Mouse (Mus musculus) spleen, postnatal 4 days (tissue): ENCODE data around the gene Zfp992.
"Not testable (repeated sequence)": the region's sequence is repeated elsewhere in the genome, so short reads cannot be mapped to it uniquely, and the experiment has no call there.

ENCODE experiments used
- DNase-seq, 2 experiments: peaks; one replicate each; pipeline ENCODE4 v3.0.0; 2022; ENCODE audit warnings: low spot score in 2 of 2

Zfp992 gene

DNA sequence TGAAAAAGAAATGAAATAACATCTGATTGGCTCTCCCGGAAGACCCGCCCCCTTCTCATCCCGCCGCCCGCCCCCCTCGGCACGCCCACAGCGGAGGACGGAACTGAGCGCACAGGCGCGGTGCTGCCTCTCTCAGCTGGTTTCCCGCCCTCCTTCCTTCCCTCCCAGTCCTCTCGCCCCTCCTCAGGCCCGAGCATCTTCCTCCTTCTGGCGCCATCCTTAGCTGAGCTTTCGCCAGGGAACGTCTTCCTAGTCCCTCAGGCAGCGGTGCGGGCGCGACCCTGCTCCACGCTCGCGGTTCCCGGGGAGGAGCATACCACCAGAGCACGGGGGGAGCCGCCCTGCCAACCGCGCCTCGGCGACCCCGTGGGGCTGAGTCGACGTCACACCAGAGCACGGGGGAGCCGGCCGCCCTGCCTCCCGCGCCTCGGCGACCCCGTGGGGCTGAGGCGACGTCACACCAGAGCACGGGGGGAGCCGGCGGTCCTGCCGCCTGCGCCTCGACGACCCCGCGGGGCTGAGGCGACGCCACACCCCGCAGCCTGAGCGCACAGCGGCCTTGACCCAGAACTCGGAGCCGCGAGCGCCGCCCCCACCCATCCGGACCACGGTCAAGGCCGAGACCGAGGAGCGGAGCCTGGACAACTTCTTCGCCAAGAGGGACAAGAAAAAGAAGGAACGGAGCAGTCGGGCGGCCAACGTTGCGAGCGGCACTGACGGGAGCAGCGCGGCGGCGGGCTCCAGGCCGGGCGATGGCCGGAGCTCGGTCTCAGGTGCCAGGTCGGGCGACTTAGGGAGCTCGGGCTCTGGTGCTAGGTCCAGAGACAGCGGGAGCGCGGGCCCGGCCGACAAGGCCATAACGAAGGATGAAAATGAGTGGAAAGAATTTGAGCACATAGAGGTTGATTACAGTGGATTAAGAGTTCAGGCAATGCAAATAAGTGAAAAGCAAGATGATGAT lies 26.2 kb downstream of the Zfp992 start:
- not testable (repeated sequence) for DNase-seq

DNA sequence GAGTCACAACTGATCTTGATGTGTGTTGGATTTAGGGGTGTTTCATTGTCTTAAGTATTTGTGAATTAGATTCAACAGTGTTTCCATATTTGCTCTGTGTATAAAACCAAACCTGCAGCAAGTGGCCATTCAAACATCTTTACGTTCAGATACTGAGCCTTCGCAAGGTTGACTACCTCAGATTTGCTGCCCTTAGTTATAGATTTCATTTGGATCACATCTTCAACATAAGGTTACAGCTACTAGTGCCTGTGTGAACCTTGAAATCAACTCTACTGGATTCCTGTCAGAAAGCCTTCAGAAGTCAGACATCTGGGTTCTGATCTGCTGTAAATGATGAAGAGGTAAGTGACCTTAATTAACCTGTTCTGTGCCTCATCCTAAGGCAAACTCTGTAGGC lies 27.4 kb downstream of the Zfp992 start:
- not testable (repeated sequence) for DNase-seq

DNA sequence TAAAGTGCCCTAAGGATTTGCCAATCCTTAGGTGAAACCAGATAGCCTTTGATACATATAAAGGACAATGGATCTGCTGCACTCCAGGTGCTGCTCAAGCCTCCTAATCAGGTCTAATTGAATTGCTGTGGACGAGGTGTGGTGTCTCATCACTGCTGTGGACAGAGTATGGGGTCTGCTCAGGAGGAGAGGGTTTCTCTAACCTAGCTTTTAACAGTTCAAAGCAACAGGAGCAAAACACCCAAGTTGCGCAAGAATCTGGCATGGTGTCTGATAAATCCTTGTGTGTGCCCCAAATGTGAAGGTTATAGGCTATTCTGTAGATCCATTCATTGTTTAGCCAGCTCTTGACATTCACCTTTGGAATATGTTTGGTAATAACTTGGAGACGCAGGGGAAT lies 28.1 kb downstream of the Zfp992 start:
- not testable (repeated sequence) for DNase-seq

DNA sequence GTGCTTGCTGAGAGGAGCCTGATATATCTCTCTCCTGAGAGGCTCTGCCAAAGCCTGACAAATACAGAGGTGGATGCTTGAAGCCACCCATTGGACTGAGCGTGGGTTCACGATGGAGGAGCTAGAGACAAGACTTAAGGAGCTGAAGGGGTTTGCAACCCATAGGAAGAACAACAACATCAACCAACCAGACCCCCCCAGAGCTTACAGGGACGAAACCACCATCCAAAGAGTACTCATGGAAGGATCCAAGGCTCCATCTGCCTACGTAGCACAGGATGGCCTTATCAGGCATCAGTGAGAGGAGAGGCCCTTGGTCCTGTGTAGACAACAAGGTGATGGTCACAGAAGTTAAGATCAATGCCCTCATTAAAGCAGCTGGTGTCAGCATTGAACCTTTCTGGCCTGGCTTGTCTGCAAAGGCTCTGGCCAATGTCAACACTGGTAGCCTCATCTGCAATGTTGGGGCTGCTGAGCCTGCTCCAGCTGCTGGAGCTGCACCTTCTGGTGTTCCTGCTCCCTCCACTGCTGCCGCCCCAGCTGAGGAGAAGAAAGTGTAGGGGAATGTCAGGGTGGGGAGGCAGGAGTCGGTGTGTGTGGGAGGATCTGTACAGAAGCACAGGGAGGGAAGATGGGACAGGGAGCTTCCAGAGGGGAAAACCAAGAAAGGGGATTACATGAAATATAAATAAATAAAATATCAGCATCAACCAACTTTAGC lies 31.7 kb downstream of the Zfp992 start:
- peak in 1 of 2 experiments; percentile 74 for DNase-seq

DNA sequence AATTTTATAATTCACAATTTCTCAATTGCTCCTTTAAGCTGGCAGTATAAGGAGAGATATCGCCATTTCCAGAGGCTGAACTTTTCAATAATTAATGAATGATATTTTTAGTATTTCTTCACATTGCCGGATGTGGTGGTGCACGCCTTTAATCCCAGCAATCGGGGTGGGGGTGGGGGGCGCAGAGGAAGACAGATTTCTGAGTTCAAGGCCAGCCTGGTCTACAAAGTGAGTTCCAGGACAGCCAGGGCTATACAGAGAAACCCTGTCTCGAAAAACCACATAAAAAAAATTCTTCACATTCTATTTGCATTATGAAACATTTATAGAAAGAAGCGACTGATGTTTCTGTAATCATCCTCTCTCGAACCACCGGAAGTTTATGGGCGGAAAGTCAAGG lies 33.7 kb downstream of the Zfp992 start:
- not testable (repeated sequence) for DNase-seq

DNA sequence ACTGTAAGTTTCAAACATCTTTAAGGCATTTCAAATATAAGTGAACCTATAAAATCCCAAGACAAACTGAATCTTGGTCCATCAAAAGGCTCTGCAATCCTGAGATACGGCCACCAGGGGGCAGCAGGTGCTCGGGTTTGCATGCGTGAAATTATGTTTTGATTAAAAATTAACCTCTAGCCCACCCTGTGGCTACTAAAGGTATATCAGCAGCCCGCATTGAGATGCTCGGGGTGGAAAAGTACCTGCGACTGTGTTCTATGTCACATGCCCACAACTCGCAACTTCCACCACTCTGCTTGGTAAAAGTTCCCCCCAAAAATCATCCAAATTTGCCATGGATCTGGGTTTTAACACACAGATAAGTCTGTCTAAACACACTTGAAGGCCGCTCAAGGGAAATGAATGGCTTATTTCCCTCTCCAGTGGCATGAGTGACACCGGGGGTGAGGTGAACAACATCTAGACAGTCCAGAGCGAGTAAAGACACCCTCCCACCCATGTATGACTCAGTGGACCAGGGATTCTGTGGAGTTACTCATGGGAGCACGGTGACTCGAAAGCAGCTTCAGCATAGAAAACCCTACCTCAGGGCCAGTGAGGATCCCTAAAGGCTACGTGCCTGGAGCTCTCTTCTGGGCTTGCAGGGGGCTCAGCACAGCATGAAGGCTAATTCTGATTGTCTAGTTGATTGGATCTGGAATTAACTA lies 34.9 kb downstream of the Zfp992 start:
- peak in 1 of 2 experiments; percentile 73 for DNase-seq

DNA sequence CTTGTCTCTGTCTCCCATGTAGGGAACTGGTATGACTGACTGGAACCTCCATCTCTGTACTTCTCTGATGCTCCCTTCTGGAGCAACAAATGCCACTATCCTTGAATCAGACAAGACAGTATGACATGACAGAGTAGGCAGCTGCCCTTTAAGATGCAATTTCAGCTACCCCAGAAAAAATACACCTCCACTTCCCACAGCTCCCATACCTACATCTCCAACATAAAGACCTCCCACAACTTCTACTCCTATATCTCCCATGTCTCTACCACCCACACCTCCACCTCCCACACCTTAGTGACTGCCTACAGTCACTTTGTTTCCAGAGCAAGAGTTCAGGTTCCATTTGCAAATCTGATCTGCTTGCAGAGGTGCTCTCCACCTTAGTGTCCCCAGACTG lies 35.9 kb downstream of the Zfp992 start:
- DNase-seq = not testable (repeated sequence)

DNA sequence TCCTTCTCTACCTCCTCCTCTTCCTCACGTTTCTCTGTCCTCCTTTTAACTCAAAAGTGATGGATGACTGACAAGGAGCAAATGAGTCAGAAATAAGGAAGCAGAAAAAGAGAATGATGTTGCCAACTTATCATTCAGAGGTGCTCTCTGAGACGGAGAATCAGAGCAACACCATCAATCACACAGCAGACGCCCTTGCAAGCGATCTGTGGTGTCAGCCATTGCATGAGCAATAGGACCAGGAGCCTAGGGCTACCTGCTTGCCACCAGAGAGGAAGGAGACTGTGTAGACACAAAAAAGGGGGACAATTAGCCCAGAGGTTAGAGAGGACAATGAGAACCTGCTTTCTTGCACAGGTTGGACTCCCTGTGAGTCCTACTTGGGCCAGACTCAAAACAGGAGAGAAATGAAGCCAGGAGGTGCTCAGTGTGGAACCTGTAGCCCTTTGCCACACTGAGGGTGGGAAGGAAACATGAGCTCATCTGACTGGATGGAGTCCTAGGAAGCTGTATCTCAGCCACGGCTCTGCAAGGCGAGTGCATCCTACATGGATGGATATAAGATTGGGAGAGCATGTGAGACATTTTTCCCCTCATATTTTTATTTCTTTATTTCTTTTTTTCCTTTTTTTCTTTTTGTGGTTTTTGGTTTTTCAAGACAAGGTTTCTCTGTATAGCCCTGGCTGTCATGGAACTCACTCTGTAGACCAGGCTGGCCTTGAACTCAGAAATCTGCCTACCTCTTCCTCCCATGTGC lies 36.5 kb downstream of the Zfp992 start:
- peak in 1 of 2 experiments; percentile 64 for DNase-seq

DNA sequence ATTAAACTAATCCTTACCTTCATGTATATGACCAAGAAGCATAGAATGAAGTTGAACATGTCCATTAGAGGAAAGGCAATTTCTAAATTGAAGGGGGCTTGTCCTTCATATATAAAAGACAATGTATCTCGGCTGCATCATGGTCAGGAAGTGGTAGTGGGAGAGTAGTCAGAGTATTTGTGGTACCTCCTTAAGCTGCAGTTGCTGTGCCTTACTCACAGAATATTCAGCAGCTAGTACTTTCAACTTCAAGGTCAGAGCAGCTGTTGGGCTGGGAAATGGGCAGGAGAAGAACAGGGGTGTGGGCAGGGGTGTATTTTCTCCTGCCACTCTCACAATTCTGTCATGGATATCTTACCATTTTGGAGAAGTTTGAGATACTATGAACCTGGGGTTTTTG lies 37.9 kb downstream of the Zfp992 start:
- not testable (repeated sequence) for DNase-seq

DNA sequence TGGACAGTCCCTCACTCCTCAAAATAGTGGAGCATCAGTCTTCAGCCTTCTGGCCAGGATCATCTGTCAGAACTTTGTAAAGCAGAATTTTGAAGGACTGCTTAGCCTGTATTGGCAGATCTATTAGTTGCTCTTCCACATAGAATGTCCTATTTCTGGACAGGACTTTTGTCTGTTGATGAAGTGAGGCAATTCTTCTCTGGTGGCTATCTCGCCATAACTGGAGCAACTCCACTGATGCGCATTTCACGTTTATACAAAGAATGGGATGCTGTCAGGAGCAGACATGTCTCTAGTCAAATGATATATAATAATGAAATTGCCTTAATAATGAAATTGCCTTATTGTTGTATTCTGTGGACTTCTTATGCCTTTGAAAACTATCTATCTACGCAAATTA lies 40.4 kb downstream of the Zfp992 start:
- not testable (repeated sequence) for DNase-seq

DNA sequence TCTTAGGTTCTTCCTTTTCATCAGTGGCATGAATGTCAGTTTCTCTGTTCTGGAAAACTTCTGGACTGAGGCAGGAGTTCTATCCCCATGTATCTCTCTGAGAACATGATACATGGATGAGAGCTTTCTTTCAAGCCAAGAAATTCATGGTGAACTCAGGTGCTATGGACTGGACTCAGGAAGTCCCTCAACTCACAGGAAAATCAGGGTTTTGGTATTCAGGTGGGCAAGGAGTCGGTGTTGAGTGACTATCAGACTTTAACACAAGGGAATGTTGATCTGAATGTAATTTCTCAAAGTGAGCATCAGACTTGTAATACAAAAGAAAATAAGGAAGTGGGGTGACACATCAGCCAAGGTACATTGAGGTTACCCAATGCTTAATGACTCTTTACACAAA lies 43.2 kb downstream of the Zfp992 start:
- DNase-seq = not testable (repeated sequence)

DNA sequence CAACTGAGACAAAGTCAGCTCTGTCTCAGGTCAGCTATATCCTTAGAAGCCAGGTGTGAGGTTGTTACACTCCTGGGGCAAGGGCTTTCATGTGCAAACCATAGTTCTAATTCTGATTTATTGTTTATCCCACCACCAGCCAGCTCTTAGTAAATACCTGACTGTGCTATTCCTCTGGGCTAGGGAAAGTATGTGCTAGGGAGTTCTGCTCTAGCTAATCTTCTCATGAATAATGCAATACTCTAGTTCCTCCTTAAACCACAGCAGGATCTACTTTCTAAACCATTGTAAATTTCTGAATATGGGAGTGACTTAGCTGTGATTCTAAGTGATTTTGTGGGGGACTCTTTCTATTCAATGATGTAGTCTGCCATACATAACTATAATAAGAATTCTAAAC lies 43.6 kb downstream of the Zfp992 start:
- DNase-seq = no peak

DNA sequence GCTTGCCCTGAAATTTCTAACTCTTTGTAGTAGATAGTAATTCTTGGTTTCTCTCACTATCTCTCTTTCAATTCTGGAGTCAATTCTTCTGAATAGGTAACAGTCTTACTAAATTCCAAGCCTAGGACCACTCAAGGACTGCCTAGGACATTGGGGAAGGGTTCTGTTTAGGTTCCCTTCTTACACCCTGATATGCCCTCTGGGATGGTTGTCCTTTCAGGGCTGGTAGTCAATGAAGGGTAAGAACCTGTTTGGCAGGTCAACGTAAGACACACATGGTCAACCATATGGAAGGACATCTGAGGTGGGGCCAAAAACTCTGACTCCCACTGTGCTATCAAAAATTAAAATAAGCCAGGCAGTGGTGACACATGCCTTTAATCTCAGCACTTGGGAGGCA lies 44.0 kb downstream of the Zfp992 start:
- peak in 1 of 2 experiments; percentile 63 for DNase-seq

DNA sequence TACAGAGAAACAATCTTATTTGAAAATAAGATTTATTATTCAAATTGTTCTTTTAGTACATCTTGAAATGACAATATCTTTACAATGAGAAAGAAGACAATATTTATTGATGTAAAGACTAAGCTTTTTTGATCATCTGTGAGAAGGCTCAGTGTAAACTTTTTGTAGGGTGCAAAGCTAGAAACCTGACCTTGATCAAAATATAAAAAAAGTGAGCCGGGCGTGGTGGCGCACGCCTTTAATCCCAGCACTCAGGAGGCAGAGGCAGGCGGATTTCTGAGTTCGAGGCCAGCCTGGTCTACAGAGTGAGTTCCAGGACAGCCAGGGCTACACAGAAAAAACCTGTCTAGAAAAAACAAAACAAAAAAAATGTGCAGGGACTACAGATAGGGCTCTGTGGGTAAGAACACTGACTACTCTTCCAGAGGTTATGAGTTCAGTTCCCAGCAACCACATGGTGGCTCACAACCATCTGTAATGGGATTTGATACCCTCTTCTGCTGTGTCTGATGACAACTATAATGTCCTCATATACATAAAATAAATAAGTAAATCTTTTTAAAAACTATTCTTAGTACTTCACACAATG lies 44.6 kb downstream of the Zfp992 start:
- DNase-seq = peak in 1 of 2 experiments; percentile 59

DNA sequence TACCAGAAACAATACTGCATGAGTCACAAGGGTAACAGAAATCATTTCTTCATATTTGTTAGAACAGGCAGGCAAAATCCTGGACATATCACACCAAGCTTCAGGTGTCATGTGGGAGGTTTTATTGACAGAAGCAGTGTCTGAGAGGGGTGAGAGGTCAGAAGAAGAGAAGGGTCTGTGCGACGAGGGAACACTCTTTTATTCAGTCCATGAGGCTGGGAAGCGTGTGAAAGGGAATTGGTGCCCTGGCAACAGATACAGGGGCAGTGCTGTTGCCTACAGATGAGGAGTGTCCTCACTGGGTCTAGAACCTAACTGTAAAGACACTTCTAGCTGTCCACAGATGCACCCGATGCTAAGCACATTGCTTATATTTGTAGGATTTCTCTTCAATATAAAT lies 46.2 kb downstream of the Zfp992 start:
- DNase-seq = peak in 1 of 2 experiments; percentile 61

DNA sequence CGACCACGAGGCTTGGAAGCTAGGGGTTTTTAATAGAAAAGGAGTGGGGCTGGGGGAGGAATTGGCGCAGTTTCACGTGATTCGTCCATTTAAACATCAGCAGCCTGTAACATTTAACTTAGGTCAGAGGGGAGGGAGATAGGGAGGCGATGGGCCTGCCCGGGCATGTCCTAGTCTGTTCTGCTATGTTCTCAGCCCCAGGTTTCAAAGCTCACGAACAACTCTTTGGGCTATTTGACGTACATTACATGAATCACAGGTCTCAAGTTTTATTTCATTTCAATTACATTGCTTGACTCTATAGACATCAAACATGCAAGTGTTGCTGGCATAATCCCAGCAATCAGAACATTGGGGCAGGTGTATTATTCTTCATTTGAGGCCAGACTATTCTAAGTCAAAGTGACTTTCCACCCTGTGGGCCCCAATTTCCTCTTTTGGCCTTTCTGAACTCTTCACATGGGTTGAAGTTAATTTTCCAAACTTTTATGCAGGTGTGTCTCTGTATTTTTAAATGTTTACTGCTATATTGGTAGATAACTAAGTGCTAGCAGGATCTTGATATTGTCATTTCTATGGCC lies 49.0 kb downstream of the Zfp992 start:
- not testable (repeated sequence) for DNase-seq

DNA sequence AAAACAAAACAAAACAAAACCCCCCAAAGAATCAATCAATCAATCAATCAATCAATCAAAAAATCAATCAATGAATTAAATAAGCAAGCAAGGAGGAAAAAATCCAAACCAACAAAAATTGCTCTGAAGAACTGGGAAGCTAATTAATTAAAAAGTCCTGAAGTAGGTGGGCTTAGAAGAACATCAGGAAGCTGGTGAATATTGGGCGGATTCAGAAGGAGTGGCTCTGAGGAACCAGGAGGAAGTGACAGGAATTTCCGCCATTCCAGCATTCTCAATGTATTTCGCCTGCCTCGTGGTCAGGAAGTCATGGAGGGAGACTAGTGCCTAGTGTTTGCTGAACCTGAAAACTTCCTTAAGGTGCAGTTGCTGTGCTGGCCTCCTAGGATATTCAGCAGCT lies 52.9 kb downstream of the Zfp992 start, which contains the start of gene Zfp981:
Zfp981 (plus strand) TSS at position 301 of the 400 bp plus-strand sequence.
- DNase-seq = not testable (repeated sequence)

DNA sequence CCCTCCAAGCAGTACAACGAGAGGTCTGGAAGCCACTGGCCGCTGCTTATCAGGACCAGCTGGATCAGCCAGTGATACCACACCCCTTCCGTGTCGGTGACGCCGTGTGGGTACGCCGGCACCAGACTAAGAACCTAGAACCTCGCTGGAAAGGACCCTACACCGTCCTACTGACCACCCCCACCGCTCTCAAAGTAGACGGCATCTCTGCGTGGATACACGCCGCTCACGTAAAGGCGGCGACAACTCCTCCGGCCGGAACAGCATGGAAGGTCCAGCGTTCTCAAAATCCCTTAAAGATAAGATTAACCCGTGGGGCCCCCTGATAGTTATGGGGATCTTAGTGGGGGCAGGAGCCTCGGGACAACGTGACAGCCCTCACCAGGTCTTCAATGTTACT lies 60.2 kb downstream of the Zfp992 start:
- not testable (repeated sequence) for DNase-seq

DNA sequence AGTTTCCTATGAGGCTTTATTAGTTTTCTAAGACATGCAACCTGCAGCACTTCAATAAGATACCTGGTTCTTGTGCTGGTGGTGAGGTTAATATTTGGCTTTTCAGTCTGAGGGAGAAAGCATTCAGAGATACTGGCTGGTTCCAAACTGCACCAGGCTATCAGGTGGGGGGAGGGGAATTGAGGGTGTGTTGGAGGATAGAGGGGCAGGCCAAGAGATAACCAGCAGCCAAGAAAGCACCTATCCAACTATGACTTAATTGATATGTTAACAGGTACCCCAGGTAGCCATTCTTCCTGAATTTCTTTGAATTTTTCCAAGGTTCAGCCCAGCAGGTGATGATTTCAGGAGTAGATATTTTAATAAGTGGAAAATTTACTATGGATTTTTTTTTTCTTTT lies 63.0 kb downstream of the Zfp992 start:
- not testable (repeated sequence) for DNase-seq

DNA sequence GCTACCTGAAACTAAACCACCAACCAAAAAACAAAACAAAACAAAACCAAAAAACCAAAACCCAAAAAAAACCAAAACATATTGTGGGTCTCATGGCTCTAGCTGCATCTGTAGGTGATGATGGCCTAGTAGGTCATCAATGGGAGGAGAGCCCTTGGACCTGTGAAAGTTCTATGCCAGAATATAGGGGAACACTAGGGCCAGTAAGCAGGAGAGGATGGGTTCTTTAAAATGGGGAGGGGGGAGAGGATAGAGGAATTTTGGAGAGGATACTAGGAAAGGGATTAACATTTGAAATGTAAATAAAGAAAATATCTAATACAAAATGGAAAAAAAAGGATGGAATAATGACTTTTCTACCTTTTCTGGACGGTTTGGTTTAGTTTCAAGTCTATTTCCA lies 67.7 kb downstream of the Zfp992 start:
- no peak for DNase-seq
